Mouse (Mus musculus) hindbrain, embryonic 10.5 days (tissue): ENCODE measurements around the gene Chia1. TPM values are rescaled to one million over a fixed set of nuclear protein-coding genes. Genes with fewer than 3 reads are reported as not detected.
"Not testable (repeated sequence)": the region's sequence is repeated elsewhere in the genome, so short reads cannot be mapped to it uniquely, and the experiment has no call there.

Experiments
- DNase-seq: peaks from one replicate; pipeline ENCODE4 v3.0.0-alpha.2; 2017; ENCODE audit warnings: low spot score
- H3K27ac ChIP-seq: fragments of 300-500 bp; sonication (generic); 2 replicates; pipeline ENCODE4 v1.5.1; 2016; ENCODE audit warnings: mild to moderate bottlenecking, moderate library complexity
- H3K27me3 ChIP-seq: fragments of 300-500 bp; sonication (generic); 2 replicates; pipeline ENCODE4 v1.6.1; 2016; ENCODE audit warnings: mild to moderate bottlenecking; ENCODE audit not compliant: poor library complexity, insufficient read depth, severe bottlenecking
- H3K36me3 ChIP-seq: fragments of 300-500 bp; sonication (generic); 2 replicates; pipeline ENCODE4 v1.6.1; 2016; ENCODE audit warnings: mild to moderate bottlenecking, moderate library complexity
- H3K4me1 ChIP-seq: fragments of 300-500 bp; sonication (generic); replicated peaks from 2 replicates; pipeline ENCODE4 v1.6.1; 2016; ENCODE audit warnings: mild to moderate bottlenecking
- H3K4me3 ChIP-seq: fragments of 300-500 bp; sonication (generic); 2 replicates; pipeline ENCODE4 v1.5.1; 2016; ENCODE audit warnings: mild to moderate bottlenecking, moderate library complexity
- H3K9me3 ChIP-seq: fragments of 300-500 bp; sonication (generic); 2 replicates; pipeline ENCODE4 v1.6.1; 2016; ENCODE audit warnings: mild to moderate bottlenecking, moderate library complexity
- WGBS: fragments of 180-500 bp; shearing (Covaris S2); methylation state at CpG from one replicate; pipeline ENCODE4 v1.1.7; 2016; 5-methylcytosine and 5-hydroxymethylcytosine counted together
- polyA plus RNA-seq: library from polyadenylated mRNA; unstranded; fragments of >200 nt; fragmentation: Nextera tagmentation; extraction: Ambion mirVana; gene quantifications from 2 replicates; pipeline ENCODE4 v1.2.1, GENCODE M21; 2016

The Chia1 gene
- polyA plus RNA-seq, 1 experiment from 2014 or later = 0.56 TPM

- H3K36me3 ChIP-seq, H3K4me3 ChIP-seq, DNase-seq, H3K4me1 ChIP-seq, H3K27ac ChIP-seq, H3K27me3 ChIP-seq: not testable (repeated sequence)
- 62% methylated on average over 2 of the region's 2 CpGs for WGBS
- H3K9me3 ChIP-seq = peaks cover 11% of the 10 kb centered on the region; the same call in 1 of the 2 replicates
Measured at GRCm38 (mm10) chr3:106174971-106175370, 61.9 kb downstream of the Chia1 start.

- Histone ChIP-seq H3K9me3 (peaks cover 15% of the 10 kb centered on the region; the same call in 1 of the 2 replicates), H3K36me3 (no peaks in the 10 kb centered on the region), H3K4me1 (no peaks in the 10 kb centered on the region), H3K27ac (no peak overlapping the region), H3K27me3 (no peaks in the 10 kb centered on the region), H3K4me3 (no peak overlapping the region)
- WGBS = 89% methylated on average over 13 of the region's 13 CpGs
- DNase-seq = no peak
Measured at GRCm38 (mm10) chr3:106177509-106178189, 64.6 kb downstream of the Chia1 start.

Other genes starting within 250 kb of the Chia1 start
- gene Adora3, start 242.4 kb upstream of the Chia1 start, polyA plus RNA-seq = 0.27 TPM in 1 of 2 replicates, not detected in the other
- gene Tmigd3, start 242.3 kb upstream of the Chia1 start, polyA plus RNA-seq = not detected in 2 replicates
- gene I830077J02Rik, start 180.6 kb upstream of the Chia1 start, polyA plus RNA-seq = 0.65 and 0.80 TPM in 2 replicates
- 133 and 172 TPM in 2 replicates for gene Wdr77, start 153.9 kb upstream of the Chia1 start, polyA plus RNA-seq
- 464 and 481 TPM in 2 replicates for gene Atp5f1, start 153.1 kb upstream of the Chia1 start, polyA plus RNA-seq
- 1.8 and 2.4 TPM in 2 replicates for gene Ovgp1, start 139.5 kb upstream of the Chia1 start, polyA plus RNA-seq
- gene Pifo, start 98.6 kb upstream of the Chia1 start, polyA plus RNA-seq = 1.9 and 8.9 TPM in 2 replicates
- not detected in 2 replicates for gene Chil5, start 80.4 kb upstream of the Chia1 start, polyA plus RNA-seq
- gene Chil3, start 54.3 kb downstream of the Chia1 start, polyA plus RNA-seq = 0.14 TPM in 1 of 2 replicates, not detected in the other
- gene Chil4, start 106.3 kb downstream of the Chia1 start, polyA plus RNA-seq = not detected in 2 replicates